Mouse (Mus musculus) heart, postnatal 36 days (tissue): ENCODE results near the gene Ift43. TPM values are rescaled to one million over a fixed set of nuclear protein-coding genes. Genes with fewer than 3 reads are reported as not detected.

Experiments
- DNase-seq, 2 experiments: peaks; one replicate each; pipeline ENCODE4 v3.0.0; 2021 to 2022
- intact Hi-C: fragments of 180-260 bp; cut with DNase I; formaldehyde crosslinking; loops from one replicate; pipeline ENCODE4 v1.15.1; 2025
- total RNA-seq, 2 experiments: library from RNA; stranded (reverse); gene quantifications; 2 replicates each; pipeline ENCODE4 v1.2.3; 2021

The Ift43 gene
- 10 to 100 TPM; 25.4 to 26.0 TPM for total RNA-seq

DNA sequence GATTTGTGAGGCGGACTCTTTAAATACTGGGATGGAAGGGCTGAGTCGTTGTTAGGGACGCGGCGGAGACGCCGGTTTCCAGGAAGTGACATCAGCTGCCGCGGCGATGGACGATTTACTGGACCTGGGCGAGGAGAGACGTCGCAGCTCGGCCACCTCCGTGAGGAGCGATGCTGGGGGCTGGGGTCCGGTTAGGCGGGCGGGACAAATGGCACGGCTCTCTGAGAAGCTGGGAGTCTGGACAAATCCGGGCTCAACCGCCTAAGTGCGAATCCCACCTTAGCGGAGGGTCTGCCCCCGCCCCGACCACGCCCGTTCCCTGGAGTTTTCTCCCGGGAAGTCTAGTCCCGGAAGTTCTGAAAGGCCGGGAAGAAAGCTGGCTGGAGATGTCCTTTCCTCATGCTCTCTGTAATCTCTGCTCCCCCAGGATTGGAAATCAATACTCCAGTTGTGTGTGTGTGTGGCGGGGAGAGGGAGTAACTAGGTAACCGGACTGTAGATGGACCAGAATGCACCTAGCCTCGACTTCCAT, at the start of gene Ift43:
Ift43 (plus strand) TSS at position 61 of the 532 bp plus-strand sequence.
- intact Hi-C loops, result no loop called here
- DNase-seq, result peak; percentile 84 to 87

DNA sequence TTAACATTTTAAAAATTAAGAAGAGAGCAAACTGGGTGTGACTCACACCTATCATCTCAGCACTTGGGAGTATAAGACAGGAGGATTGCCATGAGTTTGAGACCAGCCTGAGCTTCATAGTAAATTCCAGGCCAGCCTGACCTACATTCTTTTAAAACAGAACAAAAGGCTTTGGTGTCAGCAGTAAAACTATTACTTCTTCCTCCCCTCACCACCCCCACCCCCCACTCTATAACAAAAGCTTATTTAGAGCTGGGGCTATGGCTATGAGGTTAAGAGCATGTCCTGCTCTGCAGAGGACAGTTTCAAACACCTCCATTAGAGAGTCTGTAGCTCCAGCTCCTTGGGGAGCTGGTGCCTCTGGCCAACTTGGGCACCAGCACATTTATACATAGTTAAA, 46.8 kb upstream of the Ift43 start:
- no peak for DNase-seq
- intact Hi-C loops, result no loop called here

DNA sequence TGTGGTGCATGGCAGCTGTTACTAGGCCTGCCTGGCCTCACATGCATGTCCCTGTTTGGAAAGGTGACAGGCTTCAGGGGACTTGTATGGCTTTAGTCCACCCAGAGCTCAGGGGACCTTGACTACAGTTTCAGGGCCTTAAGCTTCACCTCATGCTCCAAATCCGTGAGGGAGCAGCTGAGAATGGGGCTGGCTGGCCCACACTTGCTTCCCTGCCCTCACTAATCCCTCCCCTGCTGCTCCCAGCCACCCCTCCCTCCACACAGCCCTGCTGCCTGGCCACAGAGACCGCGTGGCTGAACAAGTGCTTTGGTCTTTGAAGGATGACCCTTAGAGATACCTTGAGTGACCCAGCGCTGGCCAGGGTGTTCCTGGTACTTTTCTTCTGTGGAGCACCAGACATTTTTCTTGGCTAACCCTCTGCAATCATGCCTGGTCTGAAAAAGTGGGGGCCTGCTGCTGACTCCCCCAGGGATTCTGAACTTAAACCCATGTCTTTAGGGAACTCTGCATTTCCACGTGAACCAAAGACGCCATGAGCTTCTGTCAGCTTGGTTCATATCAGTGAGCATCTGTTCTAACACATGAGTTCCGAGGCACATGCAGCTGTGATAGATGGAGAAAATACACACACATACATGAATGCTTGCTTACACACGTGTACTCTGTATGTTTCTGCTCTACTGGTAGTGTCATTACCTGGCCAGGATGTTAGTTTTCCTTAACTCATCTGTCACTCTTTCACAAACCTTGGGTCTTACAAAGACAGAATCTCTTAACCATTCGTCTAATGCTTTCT, 45.8 kb upstream of the Ift43 start:
- intact Hi-C loops, result no loop called here
- no peak for DNase-seq

DNA sequence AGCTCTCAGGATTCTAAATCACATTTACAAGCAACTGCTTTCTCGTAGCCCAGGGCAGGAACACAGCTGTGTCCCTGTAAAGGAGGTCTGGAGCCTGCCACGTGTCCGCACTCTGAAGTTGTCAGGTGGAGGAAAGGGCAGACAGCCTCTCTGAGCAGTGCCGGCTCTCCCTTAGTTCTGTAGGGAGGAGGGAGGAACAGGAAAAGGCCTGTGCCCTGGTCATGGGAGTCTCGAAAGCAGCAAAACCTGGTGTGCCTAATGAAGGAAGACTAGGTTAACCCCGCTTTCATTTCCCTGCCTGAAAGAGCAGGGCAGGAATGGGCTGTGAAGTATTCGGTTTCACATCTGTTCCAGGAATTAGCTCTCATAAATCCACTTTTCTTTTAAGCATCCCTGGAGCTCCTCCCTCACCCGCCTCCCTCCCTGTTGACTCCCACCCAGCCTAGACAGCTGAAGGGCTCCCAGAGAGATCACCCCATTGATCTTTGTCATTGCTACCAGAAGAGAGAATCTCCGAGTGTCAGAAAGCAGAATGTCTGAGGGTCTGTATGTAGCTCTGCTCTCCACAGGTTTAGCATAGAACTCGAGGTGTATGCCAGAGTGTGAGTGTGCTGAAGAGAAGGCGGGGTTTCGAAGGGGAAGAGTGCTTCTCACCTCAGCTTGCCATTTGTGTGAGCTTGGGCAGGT, 45.0 kb upstream of the Ift43 start:
- DNase-seq, result no peak
- intact Hi-C loops, result no loop called here

DNA sequence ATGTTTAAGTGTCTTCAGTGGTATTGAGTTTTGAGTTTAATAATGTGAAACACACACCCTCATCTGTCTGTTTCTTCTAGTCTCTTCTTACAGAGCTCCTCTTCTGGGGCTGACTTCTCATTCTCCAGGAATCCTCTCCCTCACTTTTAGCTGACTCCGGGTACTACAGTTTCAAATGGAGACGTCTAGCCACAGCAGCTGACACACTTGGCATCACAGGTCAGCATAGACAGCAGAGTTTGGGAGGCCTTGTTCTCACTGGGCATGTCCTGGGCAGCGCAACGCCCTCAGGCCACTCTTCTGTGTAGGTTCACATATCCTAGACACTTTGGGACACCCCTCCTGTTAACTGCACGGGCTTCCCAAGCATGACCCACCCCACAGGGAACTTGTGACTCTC, 43.3 kb upstream of the Ift43 start:
- no peak for DNase-seq
- intact Hi-C loops, result no loop called here

DNA sequence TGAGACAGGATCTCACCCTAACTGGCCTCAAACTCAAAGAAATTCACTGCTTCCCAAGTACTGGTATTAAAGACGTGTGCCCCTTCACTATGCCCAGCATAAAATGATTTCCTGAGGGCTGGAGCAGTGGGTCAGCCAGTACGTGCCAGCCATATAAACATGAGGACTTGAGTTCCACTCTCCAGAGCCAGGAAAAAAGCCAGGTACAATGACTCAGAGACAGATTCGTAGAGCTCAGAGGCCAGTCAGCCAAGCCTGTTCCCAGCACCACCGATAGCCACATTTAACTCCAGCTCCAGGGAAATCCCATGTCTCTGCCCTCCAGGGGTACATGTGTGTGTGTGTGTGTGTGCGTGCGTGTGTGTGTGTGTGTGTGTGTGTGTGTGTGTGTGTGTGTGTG, 42.6 kb upstream of the Ift43 start:
- no peak for DNase-seq
- intact Hi-C loops, result no loop called here

DNA sequence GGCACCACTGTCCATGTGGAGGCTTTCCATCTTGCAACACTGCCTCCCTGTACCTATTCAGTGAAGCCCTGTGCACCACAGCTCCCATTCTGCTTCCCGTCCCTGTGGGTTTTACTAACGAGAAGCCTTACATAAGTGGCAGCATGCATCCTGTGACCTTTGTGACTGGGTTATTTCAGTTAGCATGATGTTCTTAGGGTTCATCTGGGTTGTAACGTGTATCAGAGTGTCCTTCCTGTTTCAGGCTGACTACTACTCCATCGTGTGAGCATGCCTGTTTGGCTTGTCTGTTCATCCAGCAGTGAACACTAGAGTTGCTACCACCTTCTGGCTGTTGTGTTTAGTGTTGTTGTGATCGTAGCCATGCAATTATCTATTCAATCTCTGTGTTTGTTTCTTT, 36.2 kb upstream of the Ift43 start:
- no peak for DNase-seq
- intact Hi-C loops, result no loop called here

- DNase-seq, result no peak
- intact Hi-C loops, result no loop called here
These were observed 35.6 kb upstream of the Ift43 start for GRCm38 (mm10) chr12:86046776-86047175.

DNA sequence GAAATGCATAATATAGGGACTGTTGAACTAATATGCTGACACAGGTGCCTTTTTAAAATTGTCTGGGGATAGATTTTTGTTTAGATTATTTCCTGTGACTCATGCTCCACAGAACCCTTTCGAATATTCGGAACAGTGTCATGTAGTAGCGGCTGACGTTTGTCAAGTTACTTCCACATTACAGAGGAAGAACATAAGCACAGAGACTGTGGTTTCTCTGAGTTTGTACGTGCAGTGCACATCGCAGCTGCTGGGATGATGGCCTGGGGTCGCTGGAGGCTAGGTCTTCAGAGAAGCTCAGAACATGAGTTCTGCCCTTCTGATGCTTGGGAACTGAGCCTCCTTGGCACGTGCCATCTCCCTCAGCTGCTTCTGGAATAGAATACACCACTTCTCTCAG, 35.0 kb upstream of the Ift43 start:
- intact Hi-C loops, result no loop called here

GRCm38 (mm10) chr12:86049813-86050212, 32.5 kb upstream of the Ift43 start:
- intact Hi-C loops, result no loop called here
- no peak for DNase-seq

More for the DNA sequence above, 35.0 kb upstream of the Ift43 start:
- no peak for DNase-seq

DNA sequence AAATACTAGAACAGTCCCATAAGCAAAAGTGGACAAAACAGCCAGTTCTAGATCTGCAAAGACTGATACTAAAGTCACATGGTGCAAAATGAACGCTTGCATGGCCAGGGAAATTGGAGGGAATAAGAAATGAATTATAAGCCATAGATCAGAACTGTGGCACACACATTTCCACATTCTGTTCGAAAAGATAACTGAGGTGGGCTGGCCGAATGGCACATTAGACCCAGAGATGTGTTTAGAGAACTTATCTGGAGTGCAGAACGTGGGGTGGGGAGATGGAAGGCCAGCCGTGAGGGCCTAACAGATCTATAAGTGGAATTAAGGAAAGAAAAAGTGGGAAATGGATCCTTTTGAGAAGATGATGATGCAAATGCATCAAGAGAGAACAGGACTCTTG, 30.9 kb upstream of the Ift43 start:
- intact Hi-C loops, result no loop called here
- no peak for DNase-seq

- DNase-seq, result no peak
- intact Hi-C loops, result no loop called here
These were observed 27.0 kb upstream of the Ift43 start for GRCm38 (mm10) chr12:86055306-86055705.

DNA sequence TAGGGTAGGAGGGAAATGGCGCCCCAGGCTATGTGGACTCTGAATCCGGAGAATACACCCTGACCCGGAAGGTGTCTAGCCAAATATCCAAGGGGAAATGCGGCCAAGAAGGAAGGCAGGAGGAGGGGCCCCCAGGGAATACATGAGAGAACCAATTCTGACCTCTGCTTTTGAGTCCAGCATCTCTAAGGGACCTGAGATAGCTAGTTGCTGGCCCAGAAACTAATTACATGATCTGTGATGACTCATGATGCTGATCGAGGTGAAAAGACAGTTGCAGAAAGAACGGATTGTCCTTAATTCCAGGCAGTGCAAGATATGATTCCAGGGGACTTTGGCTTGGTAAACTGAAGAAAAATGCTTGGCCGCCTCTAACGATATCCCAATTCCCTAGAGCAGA, 25.4 kb upstream of the Ift43 start:
- DNase-seq, result no peak
- intact Hi-C loops, result no loop called here

DNA sequence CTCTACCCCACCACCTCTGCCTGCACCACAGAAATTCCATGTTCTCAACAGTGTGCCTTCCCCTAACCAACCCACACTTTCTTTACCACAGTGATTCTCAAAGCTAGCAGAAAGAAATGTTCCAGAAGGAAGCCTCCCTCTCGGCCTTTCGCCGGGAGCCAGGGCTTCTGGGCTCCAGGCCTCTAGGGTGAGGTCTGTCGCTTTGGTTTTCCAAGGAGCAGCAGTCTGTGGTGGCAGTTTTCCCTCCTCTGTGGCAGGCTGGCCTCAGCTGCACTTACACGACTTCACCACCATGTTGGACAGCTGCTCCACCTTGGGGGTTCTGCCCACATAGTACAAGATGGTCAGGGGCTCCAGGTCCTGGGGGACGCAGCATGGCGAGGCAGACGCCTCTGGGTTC, 24.8 kb upstream of the Ift43 start:
- intact Hi-C loops, result no loop called here
- DNase-seq, result no peak

- DNase-seq, result no peak
- intact Hi-C loops, result no loop called here
These were observed 23.0 kb upstream of the Ift43 start for GRCm38 (mm10) chr12:86059341-86059740.

DNA sequence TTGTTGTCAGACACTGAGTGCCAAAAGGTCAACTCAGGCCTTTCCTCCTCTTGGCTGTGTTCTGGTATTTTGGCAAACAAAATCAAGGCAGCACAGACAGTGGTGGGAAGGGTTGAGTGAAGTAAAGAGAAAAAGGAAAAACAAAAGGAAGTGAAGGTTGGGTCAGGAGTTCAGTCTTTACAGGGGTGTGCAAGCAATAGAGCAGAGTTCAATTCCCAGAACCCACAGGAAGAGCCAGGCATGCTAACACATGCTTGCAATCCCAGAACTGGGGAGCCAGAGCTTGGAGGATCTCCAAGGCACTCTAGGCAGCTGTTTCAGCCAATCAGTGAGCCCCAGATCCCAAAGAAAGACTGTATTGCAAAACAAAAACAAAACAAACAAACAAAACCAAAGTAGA, 17.5 kb upstream of the Ift43 start:
- no peak for DNase-seq
- intact Hi-C loops, result no loop called here

DNA sequence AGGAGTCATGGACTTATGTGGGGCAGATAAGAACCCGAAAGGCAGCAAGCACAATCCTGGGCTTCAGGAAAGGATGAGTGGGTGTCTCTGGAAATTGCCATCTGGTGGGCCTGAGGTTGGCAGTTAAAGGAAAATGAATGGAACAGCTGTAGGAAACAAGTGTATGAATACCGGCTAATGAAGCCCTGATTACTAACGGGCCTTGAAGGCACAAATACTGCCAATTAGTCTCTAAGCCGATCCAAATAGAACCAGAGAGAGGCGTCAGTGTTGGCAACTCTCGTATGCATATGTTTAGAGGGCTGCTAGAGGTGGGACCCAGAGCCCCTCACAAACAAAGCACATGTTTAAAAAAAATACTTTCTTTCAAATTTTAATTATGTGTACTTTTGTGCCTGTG, 10.9 kb upstream of the Ift43 start:
- intact Hi-C loops, result no loop called here
- DNase-seq, result no peak

- intact Hi-C loops, result loop anchor here (5.0 kb wide), 1 partner anchor 327 kb away; the partner anchor contains the start of gene Flvcr2
- no peak for DNase-seq
These were observed 7.7 kb upstream of the Ift43 start for GRCm38 (mm10) chr12:86074681-86075080.

- DNase-seq, result no peak
- intact Hi-C loops, result loop anchor here (5.0 kb wide), 1 partner anchor 328 kb away; the partner anchor contains the start of gene Flvcr2
These were observed 7.0 kb upstream of the Ift43 start for GRCm38 (mm10) chr12:86075358-86075757.

DNA sequence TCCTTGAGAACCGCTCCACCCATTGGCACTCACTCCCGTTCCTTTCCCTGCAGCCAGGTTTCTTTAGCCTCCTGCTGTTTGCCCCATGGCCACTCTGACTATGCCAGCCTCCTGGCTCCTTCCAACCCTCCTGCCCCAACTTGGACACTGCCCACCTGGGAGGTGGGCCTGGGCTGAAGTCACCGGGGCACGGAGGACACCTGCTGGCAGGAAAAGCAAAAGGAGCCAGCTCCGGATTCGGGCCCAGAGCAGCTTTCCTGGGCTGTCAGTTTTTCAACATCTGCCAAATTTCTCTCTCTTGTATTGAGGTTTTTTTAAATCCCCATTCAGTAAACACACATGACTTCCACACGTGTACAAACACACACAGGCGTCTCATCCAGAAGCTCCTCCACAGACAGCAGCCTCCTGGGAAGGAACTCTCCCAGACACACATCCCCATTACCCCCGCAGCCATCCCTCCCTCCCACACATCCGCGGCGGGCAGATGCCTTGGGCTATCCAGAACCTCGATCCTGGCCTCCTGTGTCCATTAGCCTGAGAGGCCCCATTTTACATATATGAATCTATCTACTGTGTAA, 5.9 kb upstream of the Ift43 start:
- intact Hi-C loops, result loop anchor here (5.0 kb wide), 1 partner anchor 329 kb away; the partner anchor contains the start of gene Flvcr2
- peak in 1 of 2 experiments; percentile 39 for DNase-seq

- no peak for DNase-seq
- intact Hi-C loops, result loop anchor here (5.0 kb wide), 1 partner anchor 330 kb away; the partner anchor contains the start of gene Flvcr2
These were observed 5.0 kb upstream of the Ift43 start for GRCm38 (mm10) chr12:86077322-86077721.
